Mouse (Mus musculus): Measurements from ENCODE around the gene Oxld1.
A peak's percentile ranks its signal among the peaks of the same experiment; 100 is the strongest.

The Oxld1 gene

GRCm38 (mm10) chr11:120457772-120458751 is at the start of gene Oxld1, which contains the start of gene Ccdc137:
Gene Oxld1, minus strand, starts transcription at chr11:120458068.
Gene Ccdc137, plus strand, starts transcription at chr11:120458115.
- peak; percentile 86 for DNase-seq (ENCODE audit: low read depth, low spot score)

GRCm38 (mm10) chr11:120506899-120507298 is 49.0 kb upstream of the Oxld1 start:
- no peak for DNase-seq (ENCODE audit: low read depth, low spot score)

GRCm38 (mm10) chr11:120505661-120506060 is 47.8 kb upstream of the Oxld1 start:
- DNase-seq (ENCODE audit: low read depth, low spot score) = no peak

GRCm38 (mm10) chr11:120501701-120502100 is 43.8 kb upstream of the Oxld1 start:
- DNase-seq (ENCODE audit: low read depth, low spot score) = no peak

GRCm38 (mm10) chr11:120501018-120501417 is 43.1 kb upstream of the Oxld1 start:
- DNase-seq (ENCODE audit: low read depth, low spot score) = no peak

GRCm38 (mm10) chr11:120500357-120500756 is 42.5 kb upstream of the Oxld1 start:
- DNase-seq (ENCODE audit: low read depth, low spot score) = no peak

GRCm38 (mm10) chr11:120499894-120500293 is 42.0 kb upstream of the Oxld1 start:
- no peak for DNase-seq (ENCODE audit: low read depth, low spot score)

- no peak for DNase-seq (ENCODE audit: low read depth, low spot score)
These were observed 41.0 kb upstream of the Oxld1 start for GRCm38 (mm10) chr11:120498891-120499290.

- DNase-seq (ENCODE audit: low read depth, low spot score) = no peak
These were observed 40.4 kb upstream of the Oxld1 start for GRCm38 (mm10) chr11:120498226-120498625.

GRCm38 (mm10) chr11:120497436-120497835 is 39.6 kb upstream of the Oxld1 start:
- DNase-seq (ENCODE audit: low read depth, low spot score) = no peak

- DNase-seq (ENCODE audit: low read depth, low spot score) = no peak
These were observed 36.0 kb upstream of the Oxld1 start for GRCm38 (mm10) chr11:120493911-120494310.

- DNase-seq (ENCODE audit: low read depth, low spot score) = no peak
These were observed 35.5 kb upstream of the Oxld1 start for GRCm38 (mm10) chr11:120493351-120493750.

GRCm38 (mm10) chr11:120492878-120493203 is 35.0 kb upstream of the Oxld1 start:
- no peak for DNase-seq (ENCODE audit: low read depth, low spot score)

GRCm38 (mm10) chr11:120492024-120492877 is 34.4 kb upstream of the Oxld1 start:
- DNase-seq (ENCODE audit: low read depth, low spot score) = peak; percentile 27

- peak; percentile 65 for DNase-seq (ENCODE audit: low read depth, low spot score)
These were observed 33.6 kb upstream of the Oxld1 start, which contains the start of gene Slc25a10 for GRCm38 (mm10) chr11:120491317-120492023. Gene Slc25a10, plus strand, starts transcription at chr11:120491840.

GRCm38 (mm10) chr11:120490291-120491046 is 32.6 kb upstream of the Oxld1 start:
- no peak for DNase-seq (ENCODE audit: low read depth, low spot score)

- DNase-seq (ENCODE audit: low read depth, low spot score) = peak; percentile 53
These were observed 31.3 kb upstream of the Oxld1 start for GRCm38 (mm10) chr11:120489054-120489761.

GRCm38 (mm10) chr11:120488516-120488915 is 30.6 kb upstream of the Oxld1 start:
- no peak for DNase-seq (ENCODE audit: low read depth, low spot score)

- no peak for DNase-seq (ENCODE audit: low read depth, low spot score)
These were observed 27.4 kb upstream of the Oxld1 start for GRCm38 (mm10) chr11:120485251-120485650.

All from telencephalon, adult 2 months (tissue).